ENCODE assay signal across 9 mouse cellular contexts in the genomic region with DNA sequence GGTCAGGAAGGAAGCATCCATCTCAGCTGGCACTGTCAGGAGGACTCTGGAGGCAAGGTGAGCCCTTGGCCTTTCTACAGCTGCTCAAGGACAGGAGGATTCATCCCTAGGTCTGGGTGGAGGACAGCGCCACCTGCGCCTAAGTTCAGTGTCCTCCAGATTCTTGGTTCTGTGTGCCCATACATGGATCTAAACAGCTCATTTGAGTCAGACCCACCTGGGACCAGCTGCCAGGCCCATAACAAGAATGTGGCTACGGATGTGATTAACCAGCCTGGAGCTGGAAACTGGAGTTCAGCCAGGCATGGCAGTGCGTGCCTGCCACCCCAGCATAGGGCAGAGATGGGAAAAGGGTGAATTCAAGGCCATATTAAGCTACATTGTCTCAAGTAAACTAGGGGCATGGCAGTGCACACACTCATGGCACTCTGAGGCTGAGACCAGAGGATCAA. TPM values are rescaled to one million over a fixed set of nuclear protein-coding genes. Genes with fewer than 3 reads are reported as not detected.
DNase-seq lines count a peak whose midpoint lies in the region; ATAC-seq and TF ChIP-seq lines count a peak whose summit lies in the region.
"Had no signal": no experiment of that assay in that cellular context is flagged by ENCODE, and none has a peak within 500 bp of the region (broad histone marks: within the 10 kb centered on the region; RNA-seq: fewer than 3 reads in every experiment).

No protein-coding gene starts in this region.

- H3K27ac ChIP-seq in lung, postnatal 0 days (ENCODE audit: low read length): no peak overlapping the region
- H3K27ac ChIP-seq in hindbrain, embryonic 14.5 days: peak overlapping the region; percentile 51
- H3K27ac ChIP-seq in limb, embryonic 12.5 days: peak overlapping the region; percentile 54
- H3K27ac ChIP-seq: liver, embryonic 15.5 days had no signal

- no peak overlapping the region for H3K4me2 ChIP-seq in lung, postnatal 0 days (replicated peaks; ENCODE audit: low read depth, low read length)
- peak overlapping the region; percentile 35 for H3K4me2 ChIP-seq in hindbrain, embryonic 14.5 days (replicated peaks)
- peak overlapping the region; percentile 32 for H3K4me2 ChIP-seq in limb, embryonic 12.5 days
- H3K4me2 ChIP-seq: liver, embryonic 15.5 days had no signal

- H3K4me1 ChIP-seq in lung, postnatal 0 days (ENCODE audit: insufficient read depth, low read depth, low read length): peaks cover 4% of the 10 kb centered on the region; the same call in 1 of the 2 replicates
- peaks cover 27% of the 10 kb centered on the region for H3K4me1 ChIP-seq in hindbrain, embryonic 14.5 days (replicated peaks; ENCODE audit: control insufficient read depth, insufficient read depth, low read length)
- H3K4me1 ChIP-seq in limb, embryonic 12.5 days (replicated peaks): peaks cover 38% of the 10 kb centered on the region

- no peak for DNase-seq in lung, postnatal 0 days (ENCODE audit: low spot score)
- no peak for DNase-seq in lung, postnatal 4 days
- DNase-seq in hindbrain, embryonic 14.5 days (ENCODE audit: low spot score): no peak
- peak; percentile 69 for DNase-seq in testis, postnatal 14 days (ENCODE audit: low spot score)
- DNase-seq in left cerebral cortex, postnatal 25 days (ENCODE audit: low spot score in 2 of 2): no peak
- no peak for DNase-seq in adipocyte (ENCODE audit: low spot score)

- no peaks in the 10 kb centered on the region for H3K27me3 ChIP-seq in lung, postnatal 0 days (replicated peaks; ENCODE audit: insufficient read depth, low read length)
- H3K27me3 ChIP-seq in hindbrain, embryonic 14.5 days (ENCODE audit: control insufficient read depth, insufficient read depth, low read length): no peaks in the 10 kb centered on the region
- peaks cover 2% of the 10 kb centered on the region for H3K27me3 ChIP-seq in limb, embryonic 12.5 days
- H3K27me3 ChIP-seq: liver, embryonic 15.5 days had no signal

- no peak for TF ChIP-seq EP300 in lung, postnatal 0 days (IDR thresholded peaks at IDR 0.05)

- TF ChIP-seq CTCF in lung, postnatal 0 days (IDR thresholded peaks at IDR 0.05): 0 out of 2 replicates have a peak, but pooled peaks have one; percentile 10

- H3K36me3 ChIP-seq in lung, postnatal 0 days (ENCODE audit: insufficient read depth, low read length): no peaks in the 10 kb centered on the region
- no peaks in the 10 kb centered on the region for H3K36me3 ChIP-seq in hindbrain, embryonic 14.5 days (replicated peaks; ENCODE audit: control insufficient read depth, insufficient read depth)
- no peaks in the 10 kb centered on the region for H3K36me3 ChIP-seq in limb, embryonic 12.5 days
- H3K36me3 ChIP-seq: liver, embryonic 15.5 days had no signal

- no peak overlapping the region for H3K9ac ChIP-seq in lung, postnatal 0 days (replicated peaks; ENCODE audit: low read depth)
- H3K9ac ChIP-seq in hindbrain, embryonic 14.5 days: no peak overlapping the region
- peak overlapping the region; percentile 28; the same call in 1 of the 2 replicates for H3K9ac ChIP-seq in limb, embryonic 12.5 days (replicated peaks)
- H3K9ac ChIP-seq: liver, embryonic 15.5 days had no signal

- no peak overlapping the region for H3K4me3 ChIP-seq in lung, postnatal 0 days (ENCODE audit: low read depth, low read length)
- H3K4me3 ChIP-seq in hindbrain, embryonic 14.5 days (replicated peaks; ENCODE audit: low read length): no peak overlapping the region
- H3K4me3 ChIP-seq in limb, embryonic 12.5 days (replicated peaks): no peak overlapping the region
- H3K4me3 ChIP-seq: liver, embryonic 15.5 days had no signal

- H3K9me3 ChIP-seq in lung, postnatal 0 days (ENCODE audit: low read length): no peaks in the 10 kb centered on the region
- H3K9me3 ChIP-seq in hindbrain, embryonic 14.5 days (ENCODE audit: control insufficient read depth, low read length): no peaks in the 10 kb centered on the region
- no peaks in the 10 kb centered on the region for H3K9me3 ChIP-seq in limb, embryonic 12.5 days
- H3K9me3 ChIP-seq: liver, embryonic 15.5 days had no signal

- intact Hi-C loops in left cerebral cortex, postnatal 25 days (cut with DNase I): no loop called here

- ATAC-seq in lung, postnatal 0 days: peak; percentile 9; the same call in 1 of the 2 replicates
- ATAC-seq in hindbrain, embryonic 14.5 days (ENCODE audit: low FRiP score): no peak
- ATAC-seq in limb, embryonic 12.5 days (ENCODE audit: insufficient number of reproducible peaks, insufficient read depth, low FRiP score, low TSS enrichment, low read depth): no peak
- no peak for ATAC-seq in cerebellum, adult (ENCODE audit: insufficient number of reproducible peaks, low FRiP score, low TSS enrichment)

- WGBS in lung, postnatal 0 days: 50% methylated on average over 4 of the region's 4 CpGs
- WGBS in hindbrain, embryonic 14.5 days: 27% methylated on average over 4 of the region's 4 CpGs
- 63% methylated on average over 4 of the region's 4 CpGs for WGBS in limb, embryonic 12.5 days

RNA-seq across cellular contexts. Expression of a gene that starts 14.8 kb away (rescaled TPM):
- 30.0 and 33.2 TPM in 2 replicates for polyA plus RNA-seq in lung, postnatal 0 days (2015; fragmentation: Nextera tagmentation; extraction: Ambion mirVana)
- polyA plus RNA-seq in hindbrain, embryonic 14.5 days (2014; fragmentation: Nextera tagmentation; extraction: Ambion mirVana): 38.6 and 51.2 TPM in 2 replicates
- 104 and 105 TPM in 2 replicates for polyA plus RNA-seq in limb, embryonic 12.5 days (2016; fragmentation: Nextera tagmentation; extraction: Ambion mirVana)
- 1 to 10 TPM; 4.0 to 5.3 TPM for total RNA-seq in left cerebral cortex, postnatal 25 days (2021)
